Mouse (Mus musculus) lung, postnatal 0 days (tissue): ENCODE results near the gene Arsb. TPM values are rescaled to one million over a fixed set of nuclear protein-coding genes. Genes with fewer than 3 reads are reported as not detected.

Source experiments
- ATAC-seq: fragments of 200-750 bp; cut with Nextera tagmentation; 2 replicates; pipeline ENCODE4 v1.8.0; 2017; ENCODE audit warnings: moderate library complexity
- DNase-seq: peaks from one replicate; pipeline ENCODE4 v3.0.0-alpha.2; 2016; ENCODE audit warnings: low spot score
- H3K27ac ChIP-seq: fragments of 300-500 bp; sonication (generic); 2 replicates; pipeline ENCODE4 v1.5.1; 2014; ENCODE audit warnings: antibody characterized with exemption, mild to moderate bottlenecking, low read length, mixed read lengths
- H3K27me3 ChIP-seq: fragments of 300-500 bp; sonication (generic); replicated peaks from 2 replicates; pipeline ENCODE4 v1.6.1; 2014; ENCODE audit warnings: low read length, mixed read lengths; ENCODE audit not compliant: insufficient read depth
- H3K36me3 ChIP-seq: fragments of 300-500 bp; sonication (generic); 2 replicates; pipeline ENCODE4 v1.6.1; 2014; ENCODE audit warnings: low read length, mixed read lengths; ENCODE audit not compliant: insufficient read depth
- H3K4me1 ChIP-seq: fragments of 300-500 bp; sonication (generic); 2 replicates; pipeline ENCODE4 v1.6.1; 2014; ENCODE audit warnings: antibody characterized with exemption, low read depth, low read length, mixed read lengths; ENCODE audit not compliant: insufficient read depth
- H3K4me2 ChIP-seq: fragments of 300-500 bp; sonication (generic); replicated peaks from 2 replicates; pipeline ENCODE4 v1.6.1; 2014; ENCODE audit warnings: low read depth, mild to moderate bottlenecking, low read length, moderate library complexity, mixed read lengths
- H3K4me3 ChIP-seq: fragments of 300-500 bp; sonication (generic); 2 replicates; pipeline ENCODE4 v1.5.1; 2014; ENCODE audit warnings: low read depth, low read length
- H3K9ac ChIP-seq: fragments of 300-500 bp; sonication (generic); replicated peaks from 2 replicates; pipeline ENCODE4 v1.6.1; 2014; ENCODE audit warnings: low read depth, mild to moderate bottlenecking
- H3K9me3 ChIP-seq: fragments of 300-500 bp; sonication (generic); 2 replicates; pipeline ENCODE4 v1.6.1; 2016; ENCODE audit warnings: low read length, mixed read lengths
- CTCF ChIP-seq: IDR thresholded peaks from 2 replicates; pipeline ENCODE4 v1.5.1; 2016; ENCODE audit warnings: antibody characterized with exemption, mild to moderate bottlenecking
- EP300 ChIP-seq: IDR thresholded peaks from 2 replicates; pipeline ENCODE4 v1.6.1; 2016; ENCODE audit warnings: antibody characterized with exemption, mild to moderate bottlenecking, control low read depth
- WGBS: fragments of 180-500 bp; shearing (Covaris S2); extraction: QIAGEN DNeasy Blood & Tissue Kit; methylation state at CpG from one replicate; pipeline ENCODE4 v1.1.7; 2014; 5-methylcytosine and 5-hydroxymethylcytosine counted together
- polyA plus RNA-seq: library from polyadenylated mRNA; unstranded; fragments of >200 nt; fragmentation: Nextera tagmentation; extraction: Ambion mirVana; gene quantifications from 2 replicates; pipeline ENCODE4 v1.2.1, GENCODE M21; 2015

Gene Arsb
- polyA plus RNA-seq, 1 experiment from 2014 or later: 3.7 TPM

DNA sequence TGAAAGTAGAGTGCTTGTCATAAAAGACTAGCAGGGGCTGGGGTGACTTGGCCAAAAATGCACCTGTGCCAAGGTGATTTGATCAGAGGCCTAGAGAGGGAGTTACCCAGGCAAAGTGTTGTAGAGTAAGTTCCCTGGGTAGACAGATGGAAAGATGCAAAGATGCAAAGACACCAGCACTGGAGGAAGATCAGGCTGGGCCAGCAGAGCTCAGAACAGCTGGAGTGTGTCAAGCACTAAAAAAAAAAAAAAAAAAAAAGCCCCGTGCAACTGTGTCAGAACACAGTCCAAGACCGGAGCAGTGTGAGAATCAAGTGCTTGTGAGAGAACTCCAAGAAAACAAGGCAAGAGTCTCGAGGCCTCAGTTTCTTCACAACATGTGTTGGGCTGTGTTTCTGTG lies 148.1 kb downstream of the Arsb start:
- WGBS: 41% methylated on average over 3 of the region's 3 CpGs
- Histone ChIP-seq H3K27me3 (no peaks in the 10 kb centered on the region), H3K9ac (no peak overlapping the region), H3K27ac (no peak overlapping the region), H3K9me3 (no peaks in the 10 kb centered on the region), H3K4me1 (peaks cover 3% of the 10 kb centered on the region; the same call in 1 of the 2 replicates), H3K36me3 (no peaks in the 10 kb centered on the region), H3K4me2 (no peak overlapping the region), H3K4me3 (no peak overlapping the region)
- ATAC-seq: peak; percentile 67
- peak; percentile 49 for DNase-seq
- TF ChIP-seq CTCF (no peak), EP300 (no peak)

DNA sequence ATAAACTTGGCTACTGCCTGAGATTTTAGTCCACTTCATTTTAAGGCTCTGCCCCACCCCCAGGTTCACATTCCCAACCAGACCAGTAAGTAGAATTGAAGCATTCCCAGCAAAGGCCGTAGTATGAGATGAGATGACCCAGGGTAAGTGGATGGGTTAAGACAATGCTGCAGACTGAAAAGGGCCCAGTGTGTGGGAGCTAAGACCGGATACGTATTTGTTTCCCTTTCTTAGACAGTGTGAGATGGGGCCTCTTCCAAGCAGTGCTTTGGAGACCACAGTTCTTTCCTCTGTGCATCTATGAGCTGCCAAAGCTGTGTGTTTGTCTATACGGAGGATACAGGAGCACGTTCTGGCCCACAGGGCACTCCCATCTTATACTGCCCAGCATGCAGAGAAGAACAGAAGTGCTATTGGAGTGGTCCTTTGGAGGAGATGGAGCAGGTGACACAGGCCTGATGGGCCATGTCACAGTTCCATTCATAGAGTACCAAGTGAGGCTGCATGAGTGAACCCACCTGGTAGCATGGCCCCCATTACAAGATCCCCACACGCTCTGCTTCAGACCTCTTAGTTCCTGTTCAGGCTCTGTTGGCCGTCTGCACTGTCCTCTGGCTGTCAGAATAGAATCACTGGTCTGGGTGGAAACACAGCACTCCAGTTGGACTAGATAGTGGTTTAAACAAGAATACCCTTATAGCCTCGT lies 148.8 kb downstream of the Arsb start:
- Histone ChIP-seq H3K4me2 (no peak overlapping the region), H3K9me3 (no peaks in the 10 kb centered on the region), H3K4me1 (peaks cover 3% of the 10 kb centered on the region; the same call in 1 of the 2 replicates), H3K4me3 (no peak overlapping the region), H3K36me3 (no peaks in the 10 kb centered on the region), H3K9ac (no peak overlapping the region), H3K27me3 (no peaks in the 10 kb centered on the region), H3K27ac (no peak overlapping the region)
- DNase-seq: no peak
- TF ChIP-seq CTCF (no peak), EP300 (no peak)
- ATAC-seq: no peak
- 58% methylated on average over 8 of the region's 8 CpGs for WGBS

DNA sequence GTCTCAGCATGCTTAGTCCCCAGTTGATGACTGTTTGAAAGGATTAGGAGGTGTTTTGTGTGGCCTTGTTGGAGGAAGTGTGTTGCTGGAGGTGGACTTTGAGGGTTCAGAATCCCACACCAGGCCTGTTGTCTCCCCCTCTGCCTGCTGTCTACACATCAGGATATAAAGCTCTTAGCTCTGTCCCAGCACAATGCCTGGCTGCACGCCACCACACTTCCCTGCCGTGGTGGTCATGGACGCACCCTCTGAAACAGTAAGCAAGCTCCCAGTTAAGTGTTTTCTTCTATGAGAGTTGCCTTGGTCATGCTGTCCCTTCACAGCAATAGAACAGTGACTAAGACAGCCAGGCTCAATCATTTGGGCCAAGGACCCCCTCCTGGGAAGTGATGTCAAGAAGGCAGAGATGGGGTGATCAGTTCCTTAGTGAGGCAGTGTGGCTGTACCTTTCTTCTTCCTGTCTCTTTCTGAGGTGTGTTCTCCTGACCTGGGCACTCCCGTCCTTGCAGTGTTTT lies 149.4 kb downstream of the Arsb start:
- Histone ChIP-seq H3K9me3 (no peaks in the 10 kb centered on the region), H3K27me3 (no peaks in the 10 kb centered on the region), H3K4me3 (no peak overlapping the region), H3K9ac (no peak overlapping the region), H3K27ac (no peak overlapping the region), H3K4me1 (peaks cover 3% of the 10 kb centered on the region; the same call in 1 of the 2 replicates), H3K36me3 (no peaks in the 10 kb centered on the region), H3K4me2 (no peak overlapping the region)
- ATAC-seq (peak; percentile 58), DNase-seq (peak; percentile 44)
- WGBS: 63% methylated on average over 4 of the region's 4 CpGs
- TF ChIP-seq CTCF (no peak), EP300 (no peak)

DNA sequence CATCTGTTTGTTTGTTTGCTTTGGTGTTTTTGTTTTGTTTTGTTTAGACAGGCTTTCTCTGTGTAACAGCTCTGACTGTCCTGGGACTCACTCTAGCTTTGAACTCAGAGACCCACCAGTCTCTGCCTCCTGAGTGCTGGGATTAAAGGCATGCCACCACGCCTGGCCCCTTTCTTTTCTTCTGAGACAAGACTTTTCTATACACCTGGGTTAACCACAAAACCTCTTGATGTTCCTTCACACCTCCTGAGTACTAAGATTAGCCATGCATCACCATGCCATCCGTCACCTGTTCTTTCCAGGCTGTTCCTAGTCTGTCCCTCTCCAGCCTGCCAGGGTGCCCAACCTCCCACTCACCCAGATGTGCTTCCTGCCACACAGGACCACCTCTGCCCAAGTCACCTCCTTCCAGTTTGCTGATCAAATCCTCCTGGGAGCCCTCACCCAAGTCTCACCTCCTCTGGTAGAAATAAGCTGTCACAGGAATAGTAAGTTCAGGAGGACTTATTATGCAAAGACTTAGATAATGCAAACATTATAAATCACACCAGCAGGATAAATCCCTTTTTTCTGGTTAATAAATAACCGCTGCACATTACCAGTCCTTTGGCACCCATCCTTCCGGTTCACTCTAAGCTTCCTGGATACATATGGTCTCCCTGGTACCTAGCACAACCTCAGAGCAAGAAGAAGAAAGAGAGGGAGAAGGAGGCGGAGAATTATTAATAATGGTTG lies 150.6 kb downstream of the Arsb start:
- DNase-seq: no peak
- ATAC-seq: no peak
- WGBS: 63% methylated on average over 5 of the region's 5 CpGs
- Histone ChIP-seq H3K4me3 (no peak overlapping the region), H3K27ac (no peak overlapping the region), H3K9me3 (no peaks in the 10 kb centered on the region), H3K27me3 (no peaks in the 10 kb centered on the region), H3K4me1 (peaks cover 3% of the 10 kb centered on the region; the same call in 1 of the 2 replicates), H3K9ac (no peak overlapping the region), H3K4me2 (no peak overlapping the region), H3K36me3 (no peaks in the 10 kb centered on the region)
- TF ChIP-seq EP300 (no peak), CTCF (no peak)

DNA sequence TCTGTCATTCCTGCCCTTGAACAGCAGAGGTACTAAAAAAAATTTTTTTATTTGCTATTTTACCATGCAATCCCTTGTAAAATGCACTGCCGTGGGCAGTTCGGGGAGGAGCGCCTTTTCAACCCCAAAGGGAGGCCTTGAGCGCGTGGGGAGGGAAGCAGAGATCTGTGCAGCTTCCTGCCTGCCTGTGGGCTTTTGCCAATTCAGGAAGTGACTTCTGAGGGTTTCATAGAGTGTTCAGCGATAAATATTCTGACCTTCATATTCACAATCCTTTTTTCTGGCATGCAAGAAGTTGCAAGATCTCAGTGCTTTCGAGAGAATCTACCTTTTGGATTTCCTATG lies 151.1 kb downstream of the Arsb start:
- no peak for ATAC-seq
- Histone ChIP-seq H3K4me2 (no peak overlapping the region), H3K4me1 (peaks cover 3% of the 10 kb centered on the region; the same call in 1 of the 2 replicates), H3K9me3 (no peaks in the 10 kb centered on the region), H3K27ac (no peak overlapping the region), H3K4me3 (no peak overlapping the region), H3K36me3 (no peaks in the 10 kb centered on the region), H3K9ac (no peak overlapping the region), H3K27me3 (no peaks in the 10 kb centered on the region)
- DNase-seq: peak; percentile 57
- TF ChIP-seq CTCF (no peak), EP300 (no peak)
- 31% methylated on average over 7 of the region's 7 CpGs for WGBS

DNA sequence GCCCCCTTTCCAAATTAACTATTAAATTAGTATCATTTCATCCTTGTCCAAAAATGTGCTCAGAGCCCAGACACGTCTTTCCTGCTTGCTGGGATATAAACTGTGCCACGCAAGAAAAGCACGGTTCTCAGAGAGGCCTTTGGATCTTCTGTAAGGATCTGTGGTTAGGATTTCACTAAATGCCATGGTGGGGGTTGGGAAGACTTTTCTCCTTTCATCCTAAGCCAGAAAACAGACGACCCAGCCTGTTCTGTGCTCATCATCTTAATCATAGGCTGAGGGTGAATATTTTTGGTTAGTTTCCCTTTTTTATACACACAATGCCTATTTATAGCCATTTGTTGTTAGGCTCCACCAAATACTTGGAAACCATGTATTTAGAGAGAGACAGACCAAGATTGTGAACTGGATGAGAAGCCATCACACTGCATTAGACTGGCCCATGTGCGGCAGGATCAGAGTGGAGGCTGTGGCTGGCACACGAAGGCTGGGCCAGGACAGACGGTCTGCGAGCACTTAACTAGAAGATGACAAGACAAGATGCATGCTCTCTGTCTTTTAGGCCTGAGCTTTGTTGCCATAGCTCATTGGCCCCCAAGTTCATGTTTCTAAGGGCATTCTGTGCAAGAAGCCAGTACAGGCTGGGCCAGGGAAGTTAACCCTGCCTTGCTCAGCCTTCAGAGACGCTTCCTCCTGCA lies 153.5 kb downstream of the Arsb start:
- TF ChIP-seq EP300 (no peak), CTCF (no peak)
- Histone ChIP-seq H3K27me3 (no peaks in the 10 kb centered on the region), H3K4me3 (no peak overlapping the region), H3K9ac (no peak overlapping the region), H3K27ac (no peak overlapping the region), H3K36me3 (no peaks in the 10 kb centered on the region), H3K4me1 (peaks cover 3% of the 10 kb centered on the region; the same call in 1 of the 2 replicates), H3K9me3 (no peaks in the 10 kb centered on the region), H3K4me2 (no peak overlapping the region)
- 71% methylated on average over 9 of the region's 9 CpGs for WGBS
- no peak for DNase-seq
- ATAC-seq: no peak
